In genomic region chrX:37809396-37809795, GRCm38 (mm10) we compare ENCODE assay signal across 21 mouse cellular contexts. TPM values are rescaled to one million over a fixed set of nuclear protein-coding genes. Genes with fewer than 3 reads are reported as not detected.
"Had no signal": no experiment of that assay in that cellular context is flagged by ENCODE, and none has a peak within 500 bp of the region (broad histone marks: within the 10 kb centered on the region; RNA-seq: fewer than 3 reads in every experiment).

No protein-coding gene starts in this region.

- H3K9me3 ChIP-seq: limb, embryonic 10.5 days; liver, embryonic 15.5 days; midbrain, embryonic 13.5 days; neural tube, embryonic 15.5 days had no signal

- DNase-seq: kidney, postnatal 14 days; lung, adult 2 months; lung, postnatal 36 days; right cerebral cortex, adult 18-20 months; right cerebral cortex, postnatal 25 days; thymus, postnatal 4 days had no signal

- H3K4me1 ChIP-seq: limb, embryonic 10.5 days; liver, embryonic 15.5 days; midbrain, embryonic 13.5 days; neural tube, embryonic 15.5 days had no signal

- H3K9ac ChIP-seq: liver, embryonic 15.5 days; midbrain, embryonic 13.5 days; neural tube, embryonic 15.5 days had no signal

- H3K36me3 ChIP-seq: limb, embryonic 10.5 days; liver, embryonic 15.5 days; midbrain, embryonic 13.5 days; neural tube, embryonic 15.5 days had no signal

- H3K27me3 ChIP-seq: liver, embryonic 15.5 days; midbrain, embryonic 13.5 days; neural tube, embryonic 15.5 days had no signal

- H3K27ac ChIP-seq: left cerebral cortex, adult 2 months; limb, embryonic 10.5 days; liver, embryonic 15.5 days; midbrain, embryonic 13.5 days; neural tube, embryonic 15.5 days had no signal

- H3K4me3 ChIP-seq: left cerebral cortex, adult 2 months; limb, embryonic 10.5 days; liver, embryonic 15.5 days; midbrain, embryonic 13.5 days; myocyte; neural tube, embryonic 15.5 days had no signal

RNA-seq across cellular contexts. Expression of gene Rhox5, which starts 4.8 kb away (rescaled TPM):
- total RNA-seq: layer of hippocampus, postnatal 25 days; left cerebral cortex, adult 2 months; left cerebral cortex, postnatal 14 days; megakaryocyte progenitor cell, adult 5-6 weeks had no signal
- polyA plus RNA-seq: lung, adult 2 months; midbrain, embryonic 13.5 days; small intestine, adult 2 months had no signal

RNA-seq across cellular contexts. Expression of gene Rhox6, which starts 17.3 kb away (rescaled TPM):
- total RNA-seq: layer of hippocampus, postnatal 25 days; left cerebral cortex, adult 2 months; left cerebral cortex, postnatal 14 days; megakaryocyte progenitor cell, adult 5-6 weeks had no signal
- polyA plus RNA-seq: limb, embryonic 10.5 days; liver, embryonic 11.5 days; liver, embryonic 15.5 days; lung, adult 2 months; lung, postnatal 0 days; midbrain, embryonic 13.5 days; myocyte; neural tube, embryonic 11.5 days; neural tube, embryonic 15.5 days; small intestine, adult 2 months; stomach, embryonic 16.5 days had no signal

RNA-seq across cellular contexts. Expression of gene Rhox7a, which starts 22.1 kb away (rescaled TPM):
- total RNA-seq: layer of hippocampus, postnatal 25 days; left cerebral cortex, adult 2 months; left cerebral cortex, postnatal 14 days; megakaryocyte progenitor cell, adult 5-6 weeks had no signal
- polyA plus RNA-seq: limb, embryonic 10.5 days; limb, embryonic 14.5 days; liver, embryonic 11.5 days; liver, embryonic 15.5 days; lung, adult 2 months; lung, postnatal 0 days; midbrain, embryonic 13.5 days; myocyte; neural tube, embryonic 11.5 days; neural tube, embryonic 15.5 days; small intestine, adult 2 months; stomach, embryonic 16.5 days had no signal
